Mouse (Mus musculus) neutrophil, adult 83 days (primary cell): ENCODE data around the gene Arpin. TPM values are rescaled to one million over a fixed set of nuclear protein-coding genes. Genes with fewer than 3 reads are reported as not detected.

Source experiments
- total RNA-seq, 2 experiments: library from RNA; stranded (reverse); gene quantifications; one replicate each; pipeline ENCODE4 v1.2.4; 2023

Arpin gene
- total RNA-seq, result under 1 TPM; 0.72 to 0.75 TPM

DNA sequence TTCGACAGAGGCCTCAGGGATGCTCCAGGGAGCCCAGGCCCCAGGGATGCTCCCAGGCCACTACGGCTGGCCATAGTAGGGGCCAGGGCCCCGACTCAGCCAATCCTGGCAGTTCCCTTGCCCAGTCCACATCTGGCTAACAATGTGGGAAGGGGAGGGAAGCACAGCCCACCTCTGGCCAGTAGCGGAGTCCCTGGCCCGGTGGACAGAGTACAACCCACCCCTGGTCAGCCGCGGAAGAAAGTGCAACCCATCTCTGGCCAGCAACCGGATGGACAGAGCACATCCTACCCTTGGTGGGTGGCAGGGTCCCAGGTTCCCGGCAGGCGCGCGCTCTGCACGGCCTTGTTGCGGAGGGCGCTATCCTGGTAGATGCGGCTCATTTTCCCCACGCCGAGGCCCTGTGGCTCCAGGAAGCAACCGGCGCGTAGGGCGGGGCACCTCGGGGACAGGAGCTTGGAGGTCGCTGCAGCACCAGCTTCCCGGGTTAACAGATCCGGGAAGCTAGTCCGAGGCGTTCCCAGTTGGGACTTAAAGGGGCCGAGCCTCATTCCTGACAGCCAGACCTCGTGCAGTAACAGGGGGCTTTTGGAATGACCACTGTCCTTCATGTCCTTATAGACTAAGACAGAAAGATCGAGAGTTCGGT lies at the start of gene Arpin:
Gene Arpin (minus strand): TSS at position 498 of the 649 bp plus-strand sequence.

DNA sequence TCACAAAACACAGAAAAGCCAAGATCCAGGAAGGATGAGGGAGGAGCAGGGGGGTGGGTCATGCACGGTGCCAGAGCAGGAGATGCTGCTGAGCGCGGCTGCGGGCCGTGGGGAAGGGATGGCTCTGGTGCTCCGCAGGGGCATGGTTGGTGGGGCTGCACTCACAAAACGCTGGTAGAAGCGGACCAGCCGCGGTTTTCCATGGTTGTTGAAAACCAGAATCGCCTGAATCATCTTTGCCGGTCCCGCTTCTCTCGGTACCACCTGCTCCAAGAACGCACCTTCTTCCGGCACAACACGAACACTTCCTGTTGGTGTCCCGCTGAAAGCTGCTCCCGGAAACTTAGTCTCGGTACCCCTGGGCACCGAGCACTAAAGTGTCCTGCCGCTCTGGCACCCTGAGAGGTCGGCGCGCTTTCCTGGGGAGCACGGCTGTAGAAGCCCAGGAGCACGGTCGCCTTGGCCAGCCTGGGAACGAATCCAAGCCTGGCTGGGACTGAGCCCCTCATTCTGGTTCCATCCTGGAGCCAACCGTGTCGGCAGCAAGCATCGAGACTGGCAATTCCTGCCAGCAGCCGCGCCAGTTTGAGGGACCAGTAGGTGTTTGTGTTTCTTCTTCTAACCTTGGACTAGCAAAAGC lies 14.7 kb downstream of the Arpin start, which contains the start of gene Ap3s2:
Gene Ap3s2 (minus strand): TSS at position 306 of the 640 bp plus-strand sequence.

Other genes starting within 250 kb of the Arpin start
- gene Kif7, start 219.6 kb downstream of the Arpin start, total RNA-seq, result under 1 TPM; 0.20 to 0.40 TPM
- gene Plin1, start 202.5 kb downstream of the Arpin start, total RNA-seq, result not detected
- 1 to 10 TPM; 1.4 to 1.9 TPM for gene Pex11a, start 192.2 kb downstream of the Arpin start, total RNA-seq
- not detected for gene Wdr93, start 192.2 kb downstream of the Arpin start, total RNA-seq
- gene Mesp1, start 141.6 kb downstream of the Arpin start, total RNA-seq, result not detected
- gene Mesp2, start 124.6 kb downstream of the Arpin start, total RNA-seq, result under 1 TPM in 1 of 2 experiments, not detected in 1; 0.39 TPM
- gene Anpep, start 74.3 kb downstream of the Arpin start, total RNA-seq, result under 1 TPM; 0.55 to 0.60 TPM
- 10 to 100 TPM in 1 of 2 experiments, 1 to 10 TPM in 1; 7.5 to 10.7 TPM for gene Ap3s2, start 14.7 kb downstream of the Arpin start, total RNA-seq
- 100 to 1,000 TPM; 123 to 131 TPM for gene Zfp710, start 89.5 kb upstream of the Arpin start, total RNA-seq
- gene Idh2, start 180.0 kb upstream of the Arpin start, total RNA-seq, result 10 to 100 TPM; 41.2 to 46.8 TPM